Mouse (Mus musculus) splenic B cell, adult 2 months (primary cell): ENCODE data around the gene Zfp866.
A peak's percentile ranks its signal among the peaks of the same experiment; 100 is the strongest.

Experiments
- DNase-seq: peaks from one replicate; pipeline ENCODE4 v3.0.0-alpha.2; 2011; ENCODE audit warnings: low read depth, low spot score
- H3K27me3 ChIP-seq: 2 replicates; pipeline ENCODE4 v1.6.1; 2012; ENCODE audit warnings: mild to moderate bottlenecking, low read length, moderate library complexity, mixed read lengths; ENCODE audit not compliant: control insufficient read depth, poor library complexity, insufficient read depth, severe bottlenecking
- H3K36me3 ChIP-seq: 2 replicates; pipeline ENCODE4 v1.6.1; 2012; ENCODE audit warnings: mild to moderate bottlenecking, low read length, moderate library complexity, mixed read lengths; ENCODE audit not compliant: control insufficient read depth, poor library complexity, insufficient read depth, severe bottlenecking

The Zfp866 gene

GRCm38 (mm10) chr8:69789105-69789504 is 1.9 kb downstream of the Zfp866 start:
- H3K36me3 ChIP-seq, result peaks cover 1% of the 10 kb centered on the region; the same call in 1 of the 2 replicates
- DNase-seq, result no peak
- no peaks in the 10 kb centered on the region for H3K27me3 ChIP-seq

GRCm38 (mm10) chr8:69777111-69777510 is 13.9 kb downstream of the Zfp866 start:
- H3K27me3 ChIP-seq, result no peaks in the 10 kb centered on the region
- H3K36me3 ChIP-seq, result no peaks in the 10 kb centered on the region
- no peak for DNase-seq

GRCm38 (mm10) chr8:69775149-69775534 is 15.8 kb downstream of the Zfp866 start:
- no peaks in the 10 kb centered on the region for H3K36me3 ChIP-seq
- no peak for DNase-seq
- H3K27me3 ChIP-seq, result no peaks in the 10 kb centered on the region

- peak; percentile 98 for DNase-seq
- no peaks in the 10 kb centered on the region for H3K27me3 ChIP-seq
- H3K36me3 ChIP-seq, result no peaks in the 10 kb centered on the region
These were observed 16.4 kb downstream of the Zfp866 start, which contains the start of gene Gm20422 for GRCm38 (mm10) chr8:69774503-69775148. Gene Gm20422 (minus strand): TSS chr8:69774886.

- no peak for DNase-seq
- Histone ChIP-seq H3K36me3 (peaks cover 2% of the 10 kb centered on the region), H3K27me3 (no peaks in the 10 kb centered on the region)
These were observed 18.9 kb downstream of the Zfp866 start for GRCm38 (mm10) chr8:69772106-69772505.

- Histone ChIP-seq H3K27me3 (no peaks in the 10 kb centered on the region), H3K36me3 (peaks cover 5% of the 10 kb centered on the region)
- DNase-seq, result no peak
These were observed 19.8 kb downstream of the Zfp866 start for GRCm38 (mm10) chr8:69771221-69771620.

GRCm38 (mm10) chr8:69761814-69762445 is 29.0 kb downstream of the Zfp866 start:
- Histone ChIP-seq H3K27me3 (no peaks in the 10 kb centered on the region), H3K36me3 (peaks cover 18% of the 10 kb centered on the region)
- no peak for DNase-seq

GRCm38 (mm10) chr8:69758316-69758715 is 32.7 kb downstream of the Zfp866 start:
- Histone ChIP-seq H3K27me3 (no peaks in the 10 kb centered on the region), H3K36me3 (0 out of 2 replicates have a peak, but pooled peaks cover 2% of the 10 kb centered on the region)
- no peak for DNase-seq

- Histone ChIP-seq H3K27me3 (no peaks in the 10 kb centered on the region), H3K36me3 (no peaks in the 10 kb centered on the region)
- no peak for DNase-seq
These were observed 38.5 kb downstream of the Zfp866 start for GRCm38 (mm10) chr8:69752437-69752836.

- no peaks in the 10 kb centered on the region for H3K27me3 ChIP-seq
- no peaks in the 10 kb centered on the region for H3K36me3 ChIP-seq
- peak; percentile 97 for DNase-seq
These were observed 41.2 kb downstream of the Zfp866 start, which contains the start of gene Zfp963 for GRCm38 (mm10) chr8:69749544-69750454. Gene Zfp963 (minus strand): TSS chr8:69749970.

- Histone ChIP-seq H3K36me3 (no peaks in the 10 kb centered on the region), H3K27me3 (no peaks in the 10 kb centered on the region)
- no peak for DNase-seq
These were observed 49.7 kb downstream of the Zfp866 start for GRCm38 (mm10) chr8:69741231-69741630.

- Histone ChIP-seq H3K36me3 (no peaks in the 10 kb centered on the region), H3K27me3 (no peaks in the 10 kb centered on the region)
- DNase-seq, result no peak
These were observed 50.2 kb downstream of the Zfp866 start for GRCm38 (mm10) chr8:69740763-69741162.

GRCm38 (mm10) chr8:69735495-69735894 is 55.5 kb downstream of the Zfp866 start:
- Histone ChIP-seq H3K36me3 (no peaks in the 10 kb centered on the region), H3K27me3 (no peaks in the 10 kb centered on the region; the same call in 1 of the 2 replicates)
- DNase-seq, result no peak

- Histone ChIP-seq H3K36me3 (peaks cover 3% of the 10 kb centered on the region; the same call in 1 of the 2 replicates), H3K27me3 (no peaks in the 10 kb centered on the region)
- DNase-seq, result no peak
These were observed 73.8 kb downstream of the Zfp866 start for GRCm38 (mm10) chr8:69717232-69717580.
